Comparison of ENCODE assay signal across 26 mouse cellular contexts in the genomic region with DNA sequence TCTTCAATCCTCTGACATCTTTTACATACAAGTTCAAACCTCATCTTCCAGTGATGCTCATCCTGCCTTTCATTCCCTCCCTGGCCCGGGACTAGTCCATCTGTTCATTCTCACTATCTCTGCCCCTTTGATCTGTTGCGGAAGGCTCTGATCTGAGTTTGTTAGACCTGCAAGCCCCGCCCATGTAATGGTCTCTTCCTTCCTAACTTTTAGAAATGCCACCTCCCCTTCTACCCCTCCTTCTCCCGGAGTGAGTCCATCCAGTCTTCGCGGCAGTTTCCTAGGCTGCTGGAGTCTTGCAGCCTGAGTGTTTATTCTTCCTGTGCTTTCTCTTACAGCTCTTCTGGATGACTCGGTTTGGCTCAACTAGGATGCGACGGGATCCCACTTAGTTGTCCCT. TPM values are rescaled to one million over a fixed set of nuclear protein-coding genes. Genes with fewer than 3 reads are reported as not detected.
DNase-seq lines count a peak whose midpoint lies in the region; ATAC-seq and TF ChIP-seq lines count a peak whose summit lies in the region.
"Had no signal": no experiment of that assay in that cellular context is flagged by ENCODE, and none has a peak within 500 bp of the region (broad histone marks: within the 10 kb centered on the region; RNA-seq: fewer than 3 reads in every experiment).

No protein-coding gene starts in this region.

- H3K27ac ChIP-seq in ES-E14 (ENCODE audit: insufficient read depth, low read depth, low read length, poor library complexity, severe bottlenecking): no peak overlapping the region
- H3K27ac ChIP-seq in forebrain, embryonic 16.5 days (ENCODE audit: low read length): no peak overlapping the region

- no peaks in the 10 kb centered on the region for H3K27me3 ChIP-seq in forebrain, embryonic 16.5 days (replicated peaks; ENCODE audit: control insufficient read depth, insufficient read depth, low read length)
- H3K27me3 ChIP-seq: CH12.LX, Patski had no signal

- ATAC-seq in forebrain, embryonic 16.5 days: no peak
- ATAC-seq: activated CD4-positive, CD25-positive, alpha-beta regulatory T cell, adult 4 months; CD4-positive, CD25-positive, alpha-beta regulatory T cell, adult 4 months; Patski had no signal

- no peak overlapping the region for H3K9ac ChIP-seq in ES-E14 (ENCODE audit: insufficient read depth, low read depth, low read length, poor library complexity, severe bottlenecking)
- H3K9ac ChIP-seq in forebrain, embryonic 16.5 days (replicated peaks; ENCODE audit: low read depth, low read length): no peak overlapping the region

- H3K9me3 ChIP-seq in ES-E14 (ENCODE audit: control insufficient read depth, insufficient read depth, low read depth, low read length): no peaks in the 10 kb centered on the region
- no peaks in the 10 kb centered on the region for H3K9me3 ChIP-seq in forebrain, embryonic 16.5 days (ENCODE audit: control insufficient read depth, low read length)
- H3K9me3 ChIP-seq: G1E had no signal

- 88% methylated on average over 9 of the region's 9 CpGs for WGBS in forebrain, embryonic 16.5 days

- no peak overlapping the region for H3K4me2 ChIP-seq in forebrain, embryonic 16.5 days (ENCODE audit: low read length)

- H3K4me3 ChIP-seq in ES-E14 (ENCODE audit: insufficient read depth in 1 of 2, low read depth in 1 of 2, low read length in 2 of 2, poor library complexity in 1 of 2, severe bottlenecking in 1 of 2): no peak overlapping the region
- H3K4me3 ChIP-seq in forebrain, embryonic 16.5 days (replicated peaks; ENCODE audit: low read length): no peak overlapping the region

- in situ Hi-C loops in ES-E14 (cut with MboI; ENCODE audit: low sequenced_read_pairs in 2 of 2, unreplicated experiment in 2 of 2): no loop called here

- H3K36me3 ChIP-seq in ES-E14 (ENCODE audit: control insufficient read depth, insufficient read depth, low read length, poor library complexity, severe bottlenecking): no peaks in the 10 kb centered on the region
- no peaks in the 10 kb centered on the region for H3K36me3 ChIP-seq in forebrain, embryonic 16.5 days (ENCODE audit: control insufficient read depth, insufficient read depth)
- H3K36me3 ChIP-seq: G1E had no signal

- peak; percentile 38 for DNase-seq in ES-CJ7 (ENCODE audit: low read depth, low spot score)
- DNase-seq in ES-E14 (ENCODE audit: low read depth, low spot score): peak; percentile 20
- peak; percentile 64 for DNase-seq in R1 (ENCODE audit: low read depth, low spot score)
- peak; percentile 66 for DNase-seq in ZHBTc4 (ENCODE audit: low read depth, low spot score)
- DNase-seq in right cerebral cortex, postnatal 10 days (ENCODE audit: low spot score in 2 of 2): no peak
- no peak for DNase-seq in heart, adult 11 months
- DNase-seq in heart, postnatal 4 days: no peak
- DNase-seq: adrenal gland, adult 2 months; adrenal gland, adult 8-10 months; adrenal gland, postnatal 10 days; adrenal gland, postnatal 25 days; adrenal gland, postnatal 36 days; B cell, adult 2 months; cerebellum, adult 11 months; cerebellum, adult 11-12 months; cerebellum, adult 18-20 months; cerebellum, adult 2 months; cerebellum, adult 8-10 months; cerebellum, adult 9-10 months had no signal

- H3K4me1 ChIP-seq in ES-E14 (ENCODE audit: control insufficient read depth in 2 of 2, insufficient read depth in 2 of 2, low read length in 2 of 2, poor library complexity in 1 of 2): peaks cover 0 to 4% of the 10 kb centered on the region in 2 experiments; a peak in 1 of 4 replicates
- H3K4me1 ChIP-seq in forebrain, embryonic 16.5 days (replicated peaks; ENCODE audit: control insufficient read depth, insufficient read depth, low read length): no peaks in the 10 kb centered on the region

TF ChIP-seq in ES-E14, 5 proteins besides CTCF, POLR2A, EP300 and RAD21:
- TF ChIP-seq ZC3H11A (IDR thresholded peaks at IDR 0.05; ENCODE audit: borderline replicate concordance, low read depth, low read length) (no peak), ZNF384 (IDR thresholded peaks at IDR 0.05; ENCODE audit: low read depth, low read length) (no peak)

RNA-seq across cellular contexts. Expression of a gene that starts 19.9 kb away (rescaled TPM):
- 0.16 and 0.80 TPM in 2 replicates for total RNA-seq in ES-E14 (2012; rRNA removed)
- 45.2 and 49.8 TPM in 2 replicates for polyA plus RNA-seq in forebrain, embryonic 16.5 days (2015; fragmentation: Nextera tagmentation; extraction: Ambion mirVana)
- under 1 TPM in 1 of 2 experiments, not detected in 1; 0.11 TPM for total RNA-seq in heart, postnatal 4 days (2021)
- total RNA-seq: CH12.LX, G1E, MEL had no signal
- polyA plus RNA-seq: activated CD4-positive, CD25-positive, alpha-beta regulatory T cell, adult 4 months; CD4-positive, CD25-positive, alpha-beta regulatory T cell, adult 4 months; cerebellum, adult 2 months; G1E had no signal

RNA-seq across cellular contexts. Expression of a gene that starts 38.6 kb away (rescaled TPM):
- total RNA-seq in ES-E14 (2012; rRNA removed): 0.27 and 0.32 TPM in 2 replicates
- 232 and 239 TPM in 2 replicates for polyA plus RNA-seq in forebrain, embryonic 16.5 days (2015; fragmentation: Nextera tagmentation; extraction: Ambion mirVana)
- total RNA-seq in heart, postnatal 4 days (2021): under 1 TPM; 0.14 to 0.43 TPM
- polyA plus RNA-seq: activated CD4-positive, CD25-positive, alpha-beta regulatory T cell, adult 4 months; CD4-positive, CD25-positive, alpha-beta regulatory T cell, adult 4 months had no signal

Comparison
In these comparisons a context has a peak if more than half of its experiments do, and no peak if none do; other contexts are left out.
1. DNase-seq: peak in ES-CJ7 (single experiment), ES-E14 (single experiment), R1 (single experiment) and ZHBTc4 (single experiment); none in right cerebral cortex, postnatal 10 days (0 of 2), heart, adult 11 months (single experiment) and heart, postnatal 4 days (single experiment).